ENCODE assay signal across 8 mouse cellular contexts in genomic region chr13:43725698-43726097, GRCm38 (mm10). TPM values are rescaled to one million over a fixed set of nuclear protein-coding genes. Genes with fewer than 3 reads are reported as not detected.
DNase-seq lines count a peak whose midpoint lies in the region; ATAC-seq and TF ChIP-seq lines count a peak whose summit lies in the region.

No protein-coding gene starts in this region.

- H3K27me3 ChIP-seq in midbrain, embryonic 14.5 days (ENCODE audit: control insufficient read depth, insufficient read depth, low read length), result no peaks in the 10 kb centered on the region
- no peaks in the 10 kb centered on the region for H3K27me3 ChIP-seq in midbrain, embryonic 16.5 days (ENCODE audit: control insufficient read depth, insufficient read depth, low read depth, low read length)
- H3K27me3 ChIP-seq in hindbrain, embryonic 14.5 days (ENCODE audit: control insufficient read depth, insufficient read depth, low read length), result no peaks in the 10 kb centered on the region

- H3K4me2 ChIP-seq in midbrain, embryonic 14.5 days (ENCODE audit: low read length), result no peak overlapping the region
- no peak overlapping the region for H3K4me2 ChIP-seq in midbrain, embryonic 16.5 days (ENCODE audit: low read length)
- no peak overlapping the region for H3K4me2 ChIP-seq in hindbrain, embryonic 14.5 days (replicated peaks)

- no peak for TF ChIP-seq POLR2A in cortical plate, adult 2 months (IDR thresholded peaks at IDR 0.05; ENCODE audit: extremely low read depth, insufficient read depth, low read length)

- no peaks in the 10 kb centered on the region for H3K9me3 ChIP-seq in midbrain, embryonic 14.5 days (ENCODE audit: control insufficient read depth, low read length)
- H3K9me3 ChIP-seq in midbrain, embryonic 16.5 days (replicated peaks; ENCODE audit: control insufficient read depth, low read length, poor library complexity, severe bottlenecking), result no peaks in the 10 kb centered on the region
- H3K9me3 ChIP-seq in hindbrain, embryonic 14.5 days (ENCODE audit: control insufficient read depth, low read length), result no peaks in the 10 kb centered on the region

- H3K4me1 ChIP-seq in midbrain, embryonic 14.5 days (ENCODE audit: control insufficient read depth, insufficient read depth, low read length), result no peaks in the 10 kb centered on the region; the same call in 1 of the 2 replicates
- H3K4me1 ChIP-seq in midbrain, embryonic 16.5 days (ENCODE audit: control insufficient read depth, insufficient read depth, low read length), result peaks cover 2% of the 10 kb centered on the region; the same call in 1 of the 2 replicates
- no peaks in the 10 kb centered on the region for H3K4me1 ChIP-seq in cortical plate, adult 2 months (ENCODE audit: control insufficient read depth, insufficient read depth, low read length)
- H3K4me1 ChIP-seq in hindbrain, embryonic 14.5 days (replicated peaks; ENCODE audit: control insufficient read depth, insufficient read depth, low read length), result no peaks in the 10 kb centered on the region

- intact Hi-C loops in left cerebral cortex, postnatal 25 days (cut with DNase I), result loop anchor here (2.0 kb wide), 1 partner anchor 129 kb away; no protein-coding TSS in a partner anchor

- no peak overlapping the region for H3K9ac ChIP-seq in midbrain, embryonic 14.5 days (replicated peaks; ENCODE audit: low read length)
- H3K9ac ChIP-seq in midbrain, embryonic 16.5 days (ENCODE audit: low read depth, low read length), result no peak overlapping the region
- no peak overlapping the region for H3K9ac ChIP-seq in hindbrain, embryonic 14.5 days

- peak; percentile 88 for TF ChIP-seq CTCF in cortical plate, adult 2 months (IDR thresholded peaks at IDR 0.05; ENCODE audit: extremely low read depth, insufficient read depth, low read length)

- ATAC-seq in midbrain, embryonic 14.5 days (ENCODE audit: low FRiP score, low TSS enrichment), result no peak
- no peak for ATAC-seq in midbrain, embryonic 16.5 days
- peak; percentile 51; the same call in 1 of the 2 replicates for ATAC-seq in hindbrain, embryonic 14.5 days (ENCODE audit: low FRiP score)

- WGBS in midbrain, embryonic 14.5 days, result 28% methylated on average over 7 of the region's 7 CpGs
- 26% methylated on average over 7 of the region's 7 CpGs for WGBS in midbrain, embryonic 16.5 days
- 27% methylated on average over 7 of the region's 7 CpGs for WGBS in hindbrain, embryonic 14.5 days

- peak; percentile 83 for DNase-seq in midbrain, embryonic 14.5 days
- DNase-seq in adrenal gland, adult 18-20 months (ENCODE audit: low spot score in 2 of 2), result peak; percentile 49 to 59
- DNase-seq in hindbrain, embryonic 14.5 days (ENCODE audit: low spot score), result peak; percentile 78
- peak; percentile 45 to 68 for DNase-seq in left cerebral cortex, postnatal 25 days (ENCODE audit: low spot score in 2 of 2)
- DNase-seq in neural tube, embryonic 10.5 days (ENCODE audit: extremely low spot score, low spot score), result peak; percentile 62
- DNase-seq in thymus, postnatal 25 days, result peak; percentile 58

- H3K36me3 ChIP-seq in midbrain, embryonic 14.5 days (ENCODE audit: control insufficient read depth, insufficient read depth, low read length), result no peaks in the 10 kb centered on the region
- H3K36me3 ChIP-seq in midbrain, embryonic 16.5 days (ENCODE audit: control insufficient read depth, insufficient read depth, low read length), result no peaks in the 10 kb centered on the region
- no peaks in the 10 kb centered on the region for H3K36me3 ChIP-seq in hindbrain, embryonic 14.5 days (replicated peaks; ENCODE audit: control insufficient read depth, insufficient read depth)

- no peak overlapping the region for H3K27ac ChIP-seq in midbrain, embryonic 14.5 days (replicated peaks; ENCODE audit: low read depth, low read length)
- H3K27ac ChIP-seq in midbrain, embryonic 16.5 days (ENCODE audit: low read length), result no peak overlapping the region
- H3K27ac ChIP-seq in cortical plate, adult 2 months (ENCODE audit: insufficient read depth, low read length), result no peak overlapping the region
- H3K27ac ChIP-seq in hindbrain, embryonic 14.5 days, result no peak overlapping the region

- H3K4me3 ChIP-seq in midbrain, embryonic 14.5 days (replicated peaks; ENCODE audit: low read depth, low read length), result no peak overlapping the region
- no peak overlapping the region for H3K4me3 ChIP-seq in midbrain, embryonic 16.5 days (ENCODE audit: low read depth, low read length)
- H3K4me3 ChIP-seq in cortical plate, adult 2 months (ENCODE audit: insufficient read depth, low read length), result no peak overlapping the region
- no peak overlapping the region for H3K4me3 ChIP-seq in hindbrain, embryonic 14.5 days (replicated peaks; ENCODE audit: low read length)

RNA-seq across cellular contexts. Expression of gene Cd83, which starts 58.9 kb away (rescaled TPM):
- 17.4 and 18.4 TPM in 2 replicates for polyA plus RNA-seq in midbrain, embryonic 14.5 days (2014; fragmentation: Nextera tagmentation; extraction: Ambion mirVana)
- 23.5 and 28.1 TPM in 2 replicates for polyA plus RNA-seq in midbrain, embryonic 16.5 days (2015; fragmentation: Nextera tagmentation; extraction: Ambion mirVana)
- total RNA-seq in adrenal gland, adult 18-20 months (2021), result 1 to 10 TPM; 2.3 to 5.2 TPM
- polyA plus RNA-seq in cortical plate, adult 2 months (2012; rRNA removed), result 11.7 and 12.7 TPM in 2 replicates
- 30.8 and 32.7 TPM in 2 replicates for polyA plus RNA-seq in hindbrain, embryonic 14.5 days (2014; fragmentation: Nextera tagmentation; extraction: Ambion mirVana)
- 1 to 10 TPM; 8.2 to 8.7 TPM for total RNA-seq in left cerebral cortex, postnatal 25 days (2021)
